Mouse (Mus musculus) lung, adult 2 months (tissue): ENCODE data around the gene Echdc2.
"Not testable (repeated sequence)": the region's sequence is repeated elsewhere in the genome, so short reads cannot be mapped to it uniquely, and the experiment has no call there.

ENCODE experiments used
- CTCF ChIP-seq: fragments of 200-500 bp; IDR thresholded peaks from 2 replicates; pipeline ENCODE4 v1.5.1; 2011; ENCODE audit warnings: mild to moderate bottlenecking, low read length, control low read depth; ENCODE audit not compliant: insufficient read depth
- POLR2A ChIP-seq: fragments of 200-500 bp; IDR thresholded peaks from 2 replicates; pipeline ENCODE4 v1.6.1; 2011; ENCODE audit warnings: low read depth, mild to moderate bottlenecking, control low read depth, low read length, borderline replicate concordance; ENCODE audit errors: extremely low read depth

DNA sequence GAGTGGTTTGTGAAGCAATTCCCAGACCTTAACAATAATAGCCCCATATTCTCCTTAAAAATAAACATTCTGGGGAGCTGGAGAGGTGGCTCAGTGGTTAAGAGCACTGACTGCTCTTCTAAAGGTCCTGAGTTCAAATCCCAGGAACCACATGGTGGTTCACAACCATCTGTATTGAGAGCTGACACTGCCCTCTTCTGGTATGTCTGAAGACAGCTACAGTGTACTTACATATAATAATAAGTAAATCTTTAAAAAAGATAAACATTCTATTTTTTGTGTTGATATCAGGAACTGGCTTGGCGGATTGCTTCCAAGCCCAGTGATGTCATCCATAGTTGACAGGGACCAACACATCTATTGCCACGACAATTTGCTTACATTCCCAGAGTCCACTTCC is 22.1 kb upstream of the Echdc2 start:
- not testable (repeated sequence) for TF ChIP-seq POLR2A, CTCF
